Mouse (Mus musculus) inflammation-experienced regulatory T-cells (primary cell): ENCODE measurements around the gene Tmem30c. TPM values are rescaled to one million over a fixed set of nuclear protein-coding genes. Genes with fewer than 3 reads are reported as not detected.

Source experiments
- polyA plus RNA-seq, 2 experiments: library from polyadenylated mRNA; unstranded; fragments of 100-300 nt; shearing (Covaris generic); gene quantifications; one replicate each; pipeline ENCODE4 v1.2.1; 2017

Gene Tmem30c
- polyA plus RNA-seq = under 1 TPM; 0.19 to 0.34 TPM

DNA sequence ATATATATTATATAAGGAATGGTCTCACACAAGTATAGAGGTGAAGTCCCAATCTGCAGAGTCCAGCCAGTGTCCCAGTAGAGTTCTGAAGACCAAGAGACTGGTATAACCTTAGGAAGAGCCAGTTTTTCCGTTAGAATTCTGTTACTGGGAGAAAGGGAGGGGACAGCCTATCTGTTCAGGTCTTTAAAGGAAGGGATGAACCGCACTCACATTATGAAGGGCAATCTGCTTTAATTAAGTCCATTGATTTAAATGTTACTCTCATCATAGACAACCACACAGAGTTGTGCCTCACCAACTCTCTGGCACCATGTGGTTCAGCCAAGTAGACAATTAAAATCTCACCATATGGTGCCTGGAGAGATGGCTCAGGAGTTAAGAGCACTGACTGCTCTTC, at the start of gene Tmem30c:
Gene Tmem30c, minus strand, starts transcription at position 101 of the 400 bp plus-strand sequence.

DNA sequence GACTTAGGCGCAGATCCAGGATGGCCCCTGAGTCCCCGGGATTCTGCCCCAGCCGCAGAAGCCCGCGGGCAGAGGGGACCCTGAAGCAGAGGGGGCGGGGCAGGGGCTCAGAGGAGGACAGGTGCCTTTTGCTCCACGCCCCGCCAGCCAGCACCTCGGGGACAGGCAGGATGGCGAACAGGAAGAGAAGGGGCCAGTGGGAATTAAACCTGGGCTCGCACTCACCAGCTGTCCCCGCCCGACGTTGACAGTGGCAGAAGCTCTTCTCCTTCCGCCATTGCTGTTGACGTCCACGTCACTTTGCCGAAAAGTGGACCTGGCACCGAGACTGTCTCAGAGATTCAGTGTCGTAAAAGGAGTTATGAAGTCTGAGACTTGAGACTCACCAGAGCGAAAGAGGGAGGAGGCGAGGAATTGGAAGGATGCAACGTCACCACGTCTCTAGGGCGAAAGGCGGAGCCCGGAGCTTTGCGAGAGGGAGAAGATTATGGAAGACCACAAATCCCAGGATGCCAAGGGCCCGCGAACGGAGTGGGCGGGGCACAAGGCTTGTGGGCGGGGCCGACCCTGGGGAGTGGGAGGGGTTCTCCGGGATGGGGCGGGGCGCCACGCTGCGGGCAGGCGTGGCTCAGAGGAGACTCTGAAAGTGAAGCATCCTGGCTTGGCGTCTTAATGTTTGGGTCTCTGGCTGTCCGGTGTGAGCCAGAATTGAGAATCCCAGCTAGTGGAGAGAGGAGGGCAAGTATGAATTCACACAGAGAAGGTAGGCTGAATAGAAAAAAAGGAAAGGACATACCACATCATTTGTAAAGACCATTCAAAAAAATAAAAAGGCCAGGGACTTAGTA, 61.4 kb downstream of the Tmem30c start, which contains the start of gene Tbc1d23:
Gene Tbc1d23, minus strand, starts transcription at position 416 of the 848 bp plus-strand sequence.

Other genes with a start within 250 kb of the Tmem30c start
- not detected for gene Tmem45a2, start 221.5 kb downstream of the Tmem30c start, polyA plus RNA-seq
- gene Tomm70a, start 171.2 kb downstream of the Tmem30c start, polyA plus RNA-seq = 10 to 100 TPM; 47.9 to 49.9 TPM
- gene Nit2, start 125.5 kb downstream of the Tmem30c start, polyA plus RNA-seq = 10 to 100 TPM; 23.3 to 31.8 TPM
- 10 to 100 TPM; 22.9 to 25.7 TPM for gene Tbc1d23, start 61.4 kb downstream of the Tmem30c start, polyA plus RNA-seq
- 10 to 100 TPM; 25.3 to 85.2 TPM for gene Filip1l, start 60.2 kb upstream of the Tmem30c start, polyA plus RNA-seq